In genomic region chr2:77976321-77976920, GRCm38 (mm10) we compare ENCODE assay signal across 14 mouse cellular contexts.
"Had no signal": no experiment of that assay in that cellular context is flagged by ENCODE, and none has a peak within 500 bp of the region (broad histone marks: within the 10 kb centered on the region; RNA-seq: fewer than 3 reads in every experiment).

No protein-coding gene starts in this region.

- H3K9me3 ChIP-seq: neural tube, embryonic 13.5 days; neural tube, embryonic 15.5 days; stomach, embryonic 15.5 days had no signal

- H3K9ac ChIP-seq: neural tube, embryonic 13.5 days; neural tube, embryonic 15.5 days; stomach, embryonic 15.5 days had no signal

- H3K4me2 ChIP-seq: neural tube, embryonic 13.5 days; neural tube, embryonic 15.5 days; stomach, embryonic 15.5 days had no signal

- H3K4me1 ChIP-seq: neural tube, embryonic 13.5 days; neural tube, embryonic 15.5 days; stomach, embryonic 15.5 days had no signal

- H3K27me3 ChIP-seq: neural tube, embryonic 13.5 days; neural tube, embryonic 15.5 days; stomach, embryonic 15.5 days had no signal

- H3K27ac ChIP-seq: neural tube, embryonic 13.5 days; neural tube, embryonic 15.5 days; stomach, embryonic 15.5 days; stomach, postnatal 0 days had no signal

- H3K4me3 ChIP-seq: neural tube, embryonic 13.5 days; neural tube, embryonic 15.5 days; stomach, embryonic 15.5 days had no signal

- DNase-seq: retina, postnatal 1 day; right cerebral cortex, postnatal 14 days; right cerebral cortex, postnatal 4 days; spleen, adult 18-20 months; thymus, adult 18-20 months; thymus, adult 2 months; thymus, postnatal 14 days; thymus, postnatal 25 days; thymus, postnatal 36 days; thymus, postnatal 4 days had no signal

- H3K36me3 ChIP-seq: neural tube, embryonic 13.5 days; neural tube, embryonic 15.5 days; stomach, embryonic 15.5 days had no signal
